Mouse (Mus musculus): ENCODE data around the gene Gramd1c. TPM values are rescaled to one million over a fixed set of nuclear protein-coding genes. Genes with fewer than 3 reads are reported as not detected.

Gramd1c gene
- 1 to 10 TPM; 1.7 to 3.4 TPM for polyA plus RNA-seq (2017; shearing (Covaris generic))

DNA sequence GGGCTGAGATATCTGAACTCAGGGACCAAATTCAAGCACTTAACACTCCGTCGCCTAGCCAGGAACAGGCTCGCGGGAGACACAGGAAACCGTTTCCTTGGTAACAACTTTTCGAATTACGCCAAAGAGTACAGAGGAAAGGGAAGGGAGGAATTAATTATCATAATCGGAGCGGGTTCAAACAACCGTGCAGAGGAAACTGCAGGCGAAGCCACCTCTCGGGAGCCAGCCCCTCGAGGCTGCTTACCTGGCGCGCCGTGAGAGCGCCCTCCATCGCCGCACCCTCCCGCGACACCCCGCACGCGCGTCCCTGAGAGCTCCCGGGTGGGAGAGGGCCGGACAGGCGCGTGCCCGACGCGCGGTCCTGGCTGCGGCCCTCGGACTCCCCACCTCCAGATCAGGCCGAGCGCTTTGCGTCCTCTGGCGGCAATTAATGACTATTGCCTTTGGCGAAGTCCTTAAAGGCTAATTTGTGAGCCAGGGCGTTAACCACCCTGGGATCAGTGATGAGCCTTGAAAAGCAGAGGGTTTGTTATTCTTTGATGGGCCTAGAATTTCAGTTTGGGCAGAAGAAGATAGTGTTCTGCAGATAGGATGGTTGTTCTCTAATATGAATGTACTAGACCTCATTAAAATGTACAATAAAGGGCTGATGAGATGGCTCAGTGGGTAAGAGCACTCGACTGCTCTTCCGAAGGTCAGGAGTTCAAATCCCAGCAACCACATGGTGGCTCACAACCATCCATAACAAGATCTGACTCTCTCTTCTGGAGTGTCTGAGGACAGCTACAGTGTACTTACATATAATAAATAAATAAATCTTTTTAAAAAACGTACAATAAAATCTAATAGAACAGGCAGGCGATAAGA lies at the start of gene Gramd1c:
Gene Gramd1c, minus strand, starts transcription at position 321 of the 870 bp plus-strand sequence.

DNA sequence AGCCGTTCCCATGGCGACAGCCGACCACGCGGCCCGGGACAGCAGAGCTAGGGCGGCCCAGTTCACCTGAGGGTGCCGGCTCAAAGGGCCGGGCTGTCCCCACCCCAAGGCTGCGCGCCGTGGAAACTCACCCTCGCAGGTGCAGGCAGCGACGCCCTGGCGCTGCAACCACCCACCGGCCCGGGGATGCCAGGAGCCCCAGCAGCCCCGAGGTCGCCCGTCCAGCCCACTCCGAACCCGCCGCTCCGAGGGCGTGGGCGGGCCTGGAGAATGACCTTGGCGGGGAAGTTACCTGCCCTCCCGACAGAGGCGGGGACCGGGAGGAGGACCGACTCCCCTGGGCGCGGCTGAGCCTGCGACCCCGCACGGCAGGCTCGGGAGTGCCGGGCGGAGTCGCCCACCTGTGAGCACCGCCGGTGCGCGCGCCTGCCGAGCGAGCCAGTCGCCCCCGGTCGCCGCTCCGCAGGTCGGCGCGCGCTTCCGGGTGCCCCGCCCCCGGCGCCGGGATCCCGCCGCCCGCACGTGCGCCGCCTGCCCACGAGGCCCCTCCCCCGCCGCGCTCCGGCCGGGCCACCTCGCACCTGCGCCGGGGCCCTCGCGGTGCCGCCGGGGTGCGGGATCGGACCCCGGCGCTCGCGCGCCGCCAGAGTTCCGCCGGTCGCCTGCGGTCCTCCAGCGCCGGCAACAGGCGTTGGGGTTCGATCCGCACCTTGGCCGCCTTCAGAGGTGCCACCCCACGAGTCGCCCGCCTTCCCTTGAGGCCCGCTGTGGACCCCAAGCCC lies 83.6 kb downstream of the Gramd1c start, which contains the start of gene Zdhhc23:
Gene Zdhhc23, minus strand, starts transcription at position 464 of the 782 bp plus-strand sequence.

Other genes starting within 250 kb of the Gramd1c start
- 10 to 100 TPM; 10.3 to 11.8 TPM for gene Ccdc191, start 173.5 kb downstream of the Gramd1c start, polyA plus RNA-seq (2017; shearing (Covaris generic))
- 10 to 100 TPM; 10.7 to 17.9 TPM for gene Qtrt2, start 136.5 kb downstream of the Gramd1c start, polyA plus RNA-seq (2017; shearing (Covaris generic))
- 1 to 10 TPM; 4.1 to 6.8 TPM for gene Zdhhc23, start 83.6 kb downstream of the Gramd1c start, polyA plus RNA-seq (2017; shearing (Covaris generic))
- 10 to 100 TPM; 22.0 to 28.4 TPM for gene Atp6v1a, start 76.4 kb upstream of the Gramd1c start, polyA plus RNA-seq (2017; shearing (Covaris generic))
- gene Naa50, start 76.5 kb upstream of the Gramd1c start, polyA plus RNA-seq (2017; shearing (Covaris generic)): 10 to 100 TPM; 68.4 to 68.6 TPM
- gene Usf3, start 109.9 kb upstream of the Gramd1c start, polyA plus RNA-seq (2017; shearing (Covaris generic)): 1 to 10 TPM; 5.8 to 5.9 TPM

Data from activated CD4-positive, CD25-positive, alpha-beta regulatory T cell (primary cell).